Mouse (Mus musculus) ovary, postnatal 14 days (tissue): ENCODE results near the gene Gpc3.
"Not testable (repeated sequence)": the region's sequence is repeated elsewhere in the genome, so short reads cannot be mapped to it uniquely, and the experiment has no call there.

Source experiments
- DNase-seq: peaks from one replicate; pipeline ENCODE4 v3.0.0; 2022; ENCODE audit warnings: low spot score

Gene Gpc3

DNA sequence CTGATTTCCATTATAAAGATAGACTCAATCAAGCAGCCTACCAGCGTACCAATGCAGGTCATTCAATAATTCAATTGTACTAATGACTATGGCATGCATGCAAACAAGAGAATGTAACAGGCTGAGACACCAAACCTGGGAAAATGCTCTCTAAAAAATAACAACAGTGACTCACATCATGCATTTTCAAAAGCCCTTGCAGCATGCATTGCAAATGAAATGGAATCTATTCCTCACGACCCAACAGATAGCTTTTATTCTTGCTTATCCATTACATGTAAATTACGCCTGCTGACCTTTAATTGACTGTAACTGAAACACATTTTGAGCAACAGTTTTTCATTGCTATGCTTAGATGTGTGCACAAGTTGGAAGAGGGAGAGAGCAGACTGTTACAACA, 200.8 kb downstream of the Gpc3 start:
- DNase-seq, result no peak

DNA sequence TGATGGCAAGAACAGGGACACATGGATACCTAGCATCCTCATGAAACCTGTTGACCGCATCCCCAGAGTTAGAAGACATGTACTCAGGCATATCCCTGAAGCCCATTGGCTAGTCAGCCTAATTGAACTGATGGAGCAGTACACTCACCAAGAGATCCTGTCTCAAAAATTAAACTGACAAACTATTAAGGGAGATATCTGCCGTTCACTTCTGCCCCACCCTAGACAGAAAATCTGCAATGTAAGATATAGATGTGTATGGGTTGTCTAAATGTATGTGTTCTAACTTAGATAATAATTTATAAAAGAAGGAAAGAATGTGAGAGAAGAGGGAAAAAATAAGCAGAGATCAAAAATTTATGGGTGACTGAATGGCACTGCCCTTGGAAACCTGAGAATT, 212.6 kb downstream of the Gpc3 start:
- DNase-seq, result no peak

DNA sequence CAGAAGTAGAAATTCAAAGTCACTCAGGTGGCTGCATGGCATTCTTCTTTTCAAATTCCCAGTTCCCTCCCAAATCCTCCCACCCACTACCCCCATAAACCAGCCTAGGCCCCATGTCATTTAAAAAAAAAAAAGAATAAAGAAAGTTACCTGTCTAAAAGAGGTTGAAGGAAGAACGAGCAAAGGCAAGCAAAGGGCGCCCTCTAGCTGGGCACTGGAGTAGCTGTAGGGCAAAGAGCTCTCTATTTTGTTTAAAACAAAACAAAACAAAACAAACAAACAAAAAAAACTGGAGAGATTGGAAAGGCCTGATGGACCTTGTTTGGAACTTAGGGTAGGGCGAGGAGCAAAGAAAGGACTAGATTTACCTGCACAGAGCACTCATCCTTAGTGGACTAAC, 238.6 kb downstream of the Gpc3 start:
- DNase-seq, result no peak

DNA sequence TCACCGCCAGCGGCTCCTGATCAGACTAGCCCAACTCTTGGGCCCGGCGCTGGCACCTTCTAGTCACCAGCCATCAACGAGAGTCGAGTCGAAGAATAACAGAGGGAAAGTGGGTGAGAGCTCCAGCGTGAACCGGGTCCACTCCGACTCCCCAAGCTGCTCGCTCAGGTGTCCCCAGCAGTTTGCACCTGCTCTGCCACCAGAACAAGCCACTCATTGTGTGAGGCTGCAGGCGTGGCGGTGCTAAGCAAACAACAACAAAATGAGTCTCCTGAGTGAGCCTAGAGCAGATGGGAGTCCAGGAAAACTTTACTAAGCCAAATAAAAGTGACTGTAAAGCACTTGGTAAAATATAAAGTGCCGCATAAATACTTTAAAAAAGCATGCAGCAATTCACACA, 239.5 kb downstream of the Gpc3 start:
- DNase-seq, result no peak

DNA sequence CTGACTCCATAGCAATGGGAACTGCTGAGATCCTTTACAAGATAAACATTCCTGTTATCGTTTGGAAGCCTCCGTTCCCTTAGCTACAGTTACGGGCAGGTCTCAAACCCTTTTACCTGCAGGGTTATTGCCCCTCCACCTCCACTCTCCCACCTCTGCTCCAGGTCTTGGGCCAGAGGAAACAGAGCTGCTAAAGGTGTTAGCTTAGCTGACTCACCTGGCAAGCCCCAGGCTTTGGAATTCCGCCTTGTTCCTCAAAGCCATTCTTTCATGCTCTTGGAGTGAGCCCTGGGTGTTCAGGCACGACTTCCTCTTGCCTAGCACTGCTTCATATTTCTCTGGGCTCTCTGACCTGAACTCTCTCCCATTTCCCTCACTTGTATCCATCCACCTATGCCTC, 241.3 kb downstream of the Gpc3 start:
- no peak for DNase-seq

DNA sequence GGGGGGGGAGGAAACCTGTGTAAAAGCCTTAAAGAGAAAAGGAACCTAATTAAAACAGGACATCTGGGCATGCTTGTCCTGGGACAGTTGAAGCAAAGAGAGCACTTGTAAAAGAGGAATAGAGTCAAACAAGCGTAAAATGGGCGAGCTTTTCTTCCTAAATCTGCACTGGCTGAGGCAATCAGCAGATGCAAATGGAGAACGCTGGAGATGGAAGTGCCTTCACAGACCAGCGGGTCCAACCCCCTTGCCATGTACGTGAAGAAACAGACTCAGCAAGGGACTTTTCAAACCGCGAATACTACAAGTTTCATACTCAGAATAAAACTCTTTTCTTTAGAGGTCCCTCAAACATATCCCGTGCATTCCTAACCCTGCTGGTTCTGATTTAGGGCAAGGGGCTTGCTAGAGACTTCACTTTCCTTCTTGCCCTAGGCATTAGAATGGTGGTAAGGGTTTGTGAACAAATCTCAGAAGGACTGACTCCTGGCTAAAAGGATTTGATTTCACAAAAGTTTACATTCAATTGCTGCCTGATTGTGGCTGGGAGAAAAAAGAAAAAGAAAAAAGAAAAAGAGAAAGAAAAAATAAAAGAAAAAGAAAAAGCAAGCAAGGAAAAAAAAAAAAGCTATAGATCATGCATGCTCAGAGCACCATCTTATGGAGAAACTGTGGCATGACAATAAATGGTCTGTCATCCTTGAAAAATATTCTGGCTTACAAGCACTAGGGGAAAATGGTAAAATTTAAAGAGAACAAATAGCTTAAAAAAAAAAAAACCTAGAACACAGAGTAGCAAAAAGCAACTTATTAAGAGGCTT, 243.6 kb downstream of the Gpc3 start:
- DNase-seq, result no peak

DNA sequence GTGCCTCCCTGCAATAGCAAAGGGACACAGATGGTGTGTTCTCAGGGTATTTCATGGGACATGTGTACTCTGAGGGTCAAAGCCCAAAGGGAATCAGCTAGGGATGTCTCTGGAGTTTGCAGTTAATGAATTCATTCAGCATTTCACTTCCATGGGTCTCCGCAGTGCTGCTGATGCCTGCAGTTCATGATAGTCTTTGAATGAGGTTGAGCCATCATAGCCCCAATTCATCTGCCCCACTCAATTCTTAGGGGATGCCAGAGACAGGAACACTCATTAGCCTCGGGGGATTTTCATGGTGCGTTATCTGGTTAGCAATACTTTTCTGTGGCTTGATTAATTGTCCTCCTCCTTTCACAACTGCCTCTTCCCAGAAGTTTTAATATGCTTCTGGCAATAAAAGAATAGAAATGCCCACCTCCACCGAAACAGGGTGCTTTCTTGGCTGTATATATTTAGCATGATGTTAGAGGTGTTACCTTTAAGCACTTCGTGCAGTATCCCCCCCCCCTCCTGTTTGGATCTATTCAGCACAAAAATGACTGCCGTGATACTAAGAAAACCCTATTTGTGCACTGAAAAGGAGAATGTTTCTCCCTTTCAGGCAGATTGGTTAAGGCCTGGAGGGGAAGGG, 244.3 kb downstream of the Gpc3 start:
- no peak for DNase-seq

DNA sequence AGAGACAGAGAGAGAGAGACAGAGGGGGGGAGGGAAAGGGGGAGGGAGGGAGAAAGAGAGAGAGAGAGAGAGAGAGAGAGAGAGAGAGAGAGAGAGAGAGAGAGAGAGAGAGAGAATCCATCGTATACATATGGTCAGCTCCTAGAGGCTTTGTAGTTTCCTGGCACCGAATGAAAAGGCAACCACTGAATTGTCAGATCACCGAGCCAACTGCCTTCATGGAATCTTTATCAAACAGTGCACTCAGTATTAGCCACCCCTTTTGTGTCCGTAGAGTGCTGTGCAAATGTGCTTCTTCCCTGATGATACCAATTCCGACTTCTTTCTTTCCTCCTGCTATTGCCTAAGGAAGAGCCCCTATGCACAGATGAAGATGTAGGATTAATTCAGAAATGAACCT, 246.9 kb downstream of the Gpc3 start:
- no peak for DNase-seq

DNA sequence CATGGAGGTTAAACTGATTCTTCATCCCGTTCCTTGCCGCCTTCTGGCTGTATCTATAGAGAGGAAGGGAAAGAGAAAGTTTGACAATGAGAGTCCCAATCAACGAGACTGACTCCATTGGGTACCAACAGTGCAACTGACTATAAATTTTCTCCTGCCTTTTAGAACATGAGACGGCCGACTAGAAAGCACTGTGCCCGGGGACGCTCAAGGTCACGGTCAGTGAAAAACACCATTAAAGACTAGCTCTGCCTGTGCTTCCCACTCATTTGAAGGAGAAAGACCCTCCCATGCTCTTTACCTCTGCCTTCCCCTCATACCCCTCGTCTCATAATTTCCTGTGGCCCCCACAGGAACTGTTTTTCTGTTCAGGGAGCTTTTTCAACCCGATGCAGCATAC, 248.0 kb downstream of the Gpc3 start:
- DNase-seq, result no peak

DNA sequence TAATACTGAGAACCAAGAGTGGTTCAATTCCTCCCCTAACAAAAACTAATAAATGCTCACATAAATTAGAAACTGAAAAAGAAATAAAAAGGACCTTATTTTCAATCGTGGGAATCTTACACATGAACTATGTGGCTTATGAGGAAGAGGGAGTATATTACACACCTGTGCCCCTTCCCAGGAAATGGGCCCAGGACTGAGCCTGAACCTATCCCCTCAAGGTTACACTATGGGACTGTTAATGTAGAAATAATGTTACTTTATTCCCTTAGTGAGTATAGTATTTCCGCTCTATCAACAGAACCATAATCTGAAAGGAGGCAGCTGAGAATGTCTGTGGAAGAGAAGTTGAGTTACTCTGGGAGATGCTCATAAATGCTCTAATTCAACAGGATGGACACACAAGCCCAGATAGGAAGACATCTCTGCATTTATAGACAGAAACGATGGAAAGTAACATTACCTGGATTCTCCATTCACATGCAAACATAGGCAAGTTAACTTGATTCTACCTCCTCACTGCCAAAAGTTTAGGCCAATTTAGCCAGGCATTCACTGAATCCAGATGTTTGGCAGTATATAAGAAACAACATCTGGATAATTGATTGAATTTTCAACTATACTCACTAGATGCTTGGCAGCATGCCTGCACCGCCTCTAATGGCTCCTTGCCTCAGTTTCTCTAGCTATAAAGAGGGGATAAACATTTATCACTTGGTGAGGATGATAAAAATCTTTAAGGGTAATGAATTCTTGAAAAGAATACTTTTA, 251.3 kb downstream of the Gpc3 start:
- DNase-seq, result no peak

DNA sequence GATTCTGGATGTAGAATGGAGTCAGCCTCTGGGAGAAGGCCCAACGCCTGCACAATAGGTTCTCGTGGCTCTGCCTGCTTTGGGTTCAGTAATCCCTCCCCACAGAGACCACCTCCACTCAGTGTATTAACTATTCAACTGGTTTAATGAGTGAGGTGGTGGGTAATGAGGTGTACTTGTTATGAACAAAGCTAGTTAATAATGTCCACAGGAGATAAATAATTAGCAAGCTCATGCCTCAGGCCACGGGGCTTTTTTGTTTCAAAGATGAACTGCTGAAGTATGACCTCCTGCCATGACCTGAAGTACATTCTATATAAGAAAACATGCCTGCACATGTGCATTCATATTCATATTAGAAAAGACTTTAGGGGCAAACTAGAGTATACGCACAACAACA, 260.8 kb downstream of the Gpc3 start:
- no peak for DNase-seq

DNA sequence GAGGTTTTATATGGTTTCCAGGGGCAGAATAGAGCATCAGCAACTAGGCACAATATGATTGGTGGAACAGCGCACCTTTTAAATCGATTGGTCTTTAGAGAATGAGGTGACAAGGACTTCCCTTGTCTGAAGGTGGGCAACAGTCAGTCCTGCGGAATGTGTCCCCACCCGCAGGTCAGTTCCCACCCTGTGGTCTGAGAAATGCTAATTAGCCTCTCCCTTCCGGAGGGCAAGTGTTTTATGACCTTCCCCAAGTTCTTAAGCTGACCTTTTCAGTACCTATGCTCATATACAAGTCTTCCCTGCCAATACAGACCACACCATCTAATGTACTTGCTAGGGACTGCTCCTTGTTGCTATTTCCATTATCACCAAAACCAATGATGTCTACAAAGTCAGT, 263.1 kb downstream of the Gpc3 start:
- DNase-seq, result not testable (repeated sequence)

DNA sequence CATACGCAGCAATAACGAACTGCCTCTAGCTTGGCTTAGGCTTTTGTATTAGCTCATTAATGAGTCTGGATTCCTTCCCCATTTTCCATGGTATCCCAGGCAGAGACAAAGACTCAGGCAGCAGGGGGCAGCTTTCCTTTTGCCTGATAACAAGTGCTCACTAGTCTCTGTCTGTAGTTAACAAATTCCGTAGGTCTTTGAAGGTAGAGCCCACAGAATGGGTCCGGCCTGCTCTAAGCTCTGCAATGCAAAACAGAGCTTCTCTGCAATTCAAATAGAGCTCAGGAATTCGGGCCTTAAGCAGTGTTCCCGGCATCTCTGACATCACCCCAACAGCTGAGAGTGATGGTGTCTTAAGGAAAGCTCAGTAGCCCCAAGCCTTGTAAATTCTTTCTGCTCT, 265.0 kb downstream of the Gpc3 start:
- no peak for DNase-seq

DNA sequence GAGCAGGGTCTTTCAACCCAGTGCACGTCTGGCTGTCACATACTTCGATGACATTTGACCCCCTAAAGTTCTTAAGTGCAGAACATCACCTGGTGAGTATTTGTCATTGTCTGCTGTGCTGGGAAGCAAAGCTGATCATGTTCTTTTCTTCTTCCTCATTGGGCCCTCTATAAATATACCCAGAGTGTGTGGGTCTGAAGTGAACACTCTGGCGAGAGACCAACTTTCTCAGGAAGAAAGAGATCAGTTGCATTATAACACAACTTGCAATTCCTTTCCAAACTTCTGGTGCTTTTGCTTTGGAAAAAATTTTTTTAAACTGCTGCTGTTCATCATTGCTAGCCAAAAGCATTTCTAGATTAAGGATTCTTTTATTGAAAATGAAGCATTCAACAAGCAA, 269.7 kb downstream of the Gpc3 start:
- DNase-seq, result no peak

DNA sequence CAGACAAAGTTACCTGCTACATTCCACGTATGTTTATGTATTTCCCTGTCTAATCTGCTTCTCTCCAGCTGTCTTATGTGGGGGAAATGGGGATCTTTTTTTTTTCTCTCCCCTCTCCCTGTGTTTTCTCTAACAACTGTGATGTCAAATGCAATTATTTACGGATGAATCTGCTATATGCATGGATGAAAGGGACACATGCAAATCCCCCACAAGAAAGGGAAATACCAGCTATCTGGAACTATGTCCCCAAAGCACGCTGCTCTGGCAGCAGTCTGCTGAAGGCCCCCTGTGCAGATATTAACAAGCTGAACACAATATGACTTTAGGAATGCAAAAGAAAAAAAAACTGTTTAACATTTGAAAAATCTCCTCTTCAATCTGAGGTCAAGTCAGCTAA, 273.5 kb downstream of the Gpc3 start:
- DNase-seq, result no peak

DNA sequence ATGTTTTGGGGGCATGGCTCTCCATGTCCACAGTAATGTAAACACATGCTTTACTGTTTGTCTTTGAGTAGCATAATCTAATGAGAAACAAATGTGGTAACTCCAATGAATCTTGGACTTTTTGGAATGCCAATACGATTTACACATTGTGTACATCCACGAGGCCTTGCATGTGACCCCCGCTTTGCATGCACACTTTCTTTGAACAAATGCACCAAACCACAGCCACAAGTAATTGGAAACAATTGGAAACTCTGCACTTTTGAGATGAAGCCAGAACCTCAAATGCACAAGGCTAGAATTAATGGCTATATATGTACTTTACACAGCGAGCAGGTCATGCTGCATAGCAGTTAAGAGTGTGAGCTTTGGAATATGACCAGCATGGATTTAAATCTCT, 292.0 kb downstream of the Gpc3 start:
- no peak for DNase-seq

DNA sequence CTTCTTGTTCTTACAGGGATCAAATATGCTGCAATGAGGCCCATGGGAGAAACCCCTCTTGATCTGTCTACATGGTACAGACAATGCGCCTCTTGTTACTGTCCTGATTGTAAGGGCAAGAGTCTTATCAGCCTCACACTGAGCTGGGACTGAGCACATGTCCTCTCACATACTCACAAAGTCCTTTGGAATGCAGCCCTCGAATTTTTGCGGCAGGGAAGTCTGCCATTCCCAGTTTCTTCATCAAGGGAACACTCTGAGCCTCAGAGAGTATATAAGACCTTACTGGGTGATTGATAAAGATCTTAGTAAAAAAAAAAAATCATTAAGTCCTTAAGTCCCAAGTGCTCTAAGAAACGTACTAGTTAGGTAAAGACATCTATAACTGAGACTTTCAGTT, 293.1 kb downstream of the Gpc3 start:
- DNase-seq, result no peak

DNA sequence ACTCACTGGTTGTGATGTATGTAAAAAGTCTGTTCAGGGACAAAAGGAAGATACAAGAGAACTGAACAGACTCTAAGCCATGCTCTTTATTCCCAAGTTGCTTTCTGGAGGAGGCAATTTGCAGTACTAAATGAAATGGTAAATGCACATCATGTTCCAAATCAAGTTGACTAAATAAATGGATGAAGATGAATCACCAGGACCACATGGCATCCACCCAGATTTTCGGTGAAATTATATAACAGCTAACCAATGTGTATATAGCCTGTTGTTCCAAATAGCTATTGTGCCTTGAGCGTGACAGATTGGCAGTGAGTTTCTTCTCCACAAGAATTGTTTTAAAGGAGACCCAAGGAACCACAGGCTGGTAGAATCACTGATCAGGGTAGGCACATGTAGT, 302.8 kb downstream of the Gpc3 start:
- DNase-seq, result no peak

DNA sequence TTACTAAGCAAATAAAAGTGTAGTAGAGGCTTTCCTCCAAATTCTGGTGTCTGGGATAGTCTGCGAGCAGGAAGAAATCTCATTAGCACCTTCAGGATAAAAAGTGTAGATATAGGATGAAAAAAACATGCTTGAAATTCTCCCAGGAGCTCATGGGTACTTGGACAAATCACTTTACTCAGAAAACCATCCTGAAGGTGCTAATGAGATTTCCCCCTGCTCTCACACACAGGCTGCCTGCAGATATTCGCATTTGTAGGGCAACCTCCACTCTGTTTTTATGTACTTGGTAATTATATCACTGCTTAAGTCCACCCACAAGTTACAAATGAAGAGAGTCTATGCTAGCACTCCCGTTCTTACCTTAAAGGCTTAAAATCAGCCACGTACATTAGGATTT, 308.5 kb downstream of the Gpc3 start:
- DNase-seq, result no peak

DNA sequence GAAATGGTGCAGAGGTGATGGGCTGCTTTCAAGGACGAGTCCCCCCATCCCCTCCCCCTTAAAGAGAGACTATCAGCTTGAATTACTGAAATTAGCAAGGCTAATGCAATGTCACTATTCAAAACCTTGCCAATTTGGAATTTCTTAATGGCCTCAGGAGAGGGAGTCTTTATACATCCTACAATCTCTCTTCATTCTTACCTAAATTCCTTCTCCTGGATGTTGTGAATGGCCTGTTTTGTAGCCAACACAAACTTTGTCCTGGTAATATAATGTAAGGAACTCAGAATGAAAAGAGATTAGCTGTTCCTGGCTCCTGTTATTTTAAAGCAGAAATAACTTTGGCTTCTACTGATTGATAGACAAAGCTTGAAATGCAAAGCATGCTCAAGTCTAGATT, 325.0 kb downstream of the Gpc3 start:
- no peak for DNase-seq

DNA sequence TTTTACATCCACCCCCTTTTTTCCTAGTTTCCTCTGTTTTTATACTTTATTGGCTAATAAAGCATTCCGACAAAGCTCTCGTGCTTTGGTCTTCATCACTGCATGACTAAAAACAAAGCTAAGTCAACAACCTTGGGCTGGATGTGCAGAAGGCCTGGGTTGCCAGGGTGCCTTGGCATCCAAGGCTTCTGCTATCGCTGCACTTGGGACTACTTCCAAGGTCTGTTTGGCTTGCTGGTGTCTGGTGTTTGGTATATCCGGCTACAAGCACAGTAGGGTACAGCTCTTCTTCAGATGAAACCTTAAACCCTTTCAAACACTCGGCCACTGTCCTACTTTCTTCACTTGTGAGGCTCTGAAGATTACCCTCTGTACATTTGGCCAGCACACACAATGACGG, 325.8 kb downstream of the Gpc3 start:
- DNase-seq, result no peak

DNA sequence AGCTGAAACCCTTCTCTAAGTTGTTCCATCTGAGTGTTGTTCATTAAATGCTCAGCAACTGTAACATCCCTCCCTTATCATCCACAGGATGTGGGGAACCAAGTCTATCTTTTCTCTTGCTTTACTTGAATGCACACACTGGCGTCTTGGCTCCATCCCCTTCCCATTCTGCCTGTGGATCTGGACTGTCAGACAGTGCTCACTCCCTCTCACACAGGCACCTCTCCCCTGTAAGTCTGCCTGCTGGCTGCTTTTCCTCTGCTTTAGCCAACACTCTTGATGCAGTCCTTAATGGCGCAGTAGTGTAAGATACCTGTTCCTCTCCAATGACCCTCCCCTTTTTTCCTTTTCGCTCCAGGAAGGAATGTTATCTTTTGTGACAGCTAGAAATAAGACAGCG, 331.7 kb downstream of the Gpc3 start:
- no peak for DNase-seq
